Mouse (Mus musculus) mesoderm, embryonic 11.5 days (tissue): ENCODE results near the gene Slc15a1.

Experiments used
- DNase-seq: peaks from one replicate; pipeline ENCODE4 v3.0.0-alpha.2; 2012; ENCODE audit warnings: low read depth, low spot score

Gene Slc15a1

GRCm38 (mm10) chr14:121452227-121452626 is 52.8 kb downstream of the Slc15a1 start:
- no peak for DNase-seq

GRCm38 (mm10) chr14:121451424-121452029 is 53.5 kb downstream of the Slc15a1 start:
- DNase-seq = no peak

- DNase-seq = peak; percentile 72
Observed at GRCm38 (mm10) chr14:121450504-121451423, 54.3 kb downstream of the Slc15a1 start.

- peak; percentile 75 for DNase-seq
Observed at GRCm38 (mm10) chr14:121446951-121447350, 58.1 kb downstream of the Slc15a1 start.

GRCm38 (mm10) chr14:121445194-121445593 is 59.9 kb downstream of the Slc15a1 start:
- peak; percentile 73 for DNase-seq

- no peak for DNase-seq
Observed at GRCm38 (mm10) chr14:121440807-121441206, 64.2 kb downstream of the Slc15a1 start.

- DNase-seq = no peak
Observed at GRCm38 (mm10) chr14:121437026-121437425, 68.0 kb downstream of the Slc15a1 start.

GRCm38 (mm10) chr14:121436455-121436854 is 68.6 kb downstream of the Slc15a1 start:
- no peak for DNase-seq

- no peak for DNase-seq
Observed at GRCm38 (mm10) chr14:121435794-121436193, 69.3 kb downstream of the Slc15a1 start.

- DNase-seq = no peak
Observed at GRCm38 (mm10) chr14:121431261-121431660, 73.8 kb downstream of the Slc15a1 start.

- no peak for DNase-seq
Observed at GRCm38 (mm10) chr14:121429854-121430535, 75.1 kb downstream of the Slc15a1 start.

GRCm38 (mm10) chr14:121428148-121428547 is 76.9 kb downstream of the Slc15a1 start:
- no peak for DNase-seq

GRCm38 (mm10) chr14:121426743-121427142 is 78.3 kb downstream of the Slc15a1 start:
- no peak for DNase-seq

- DNase-seq = no peak
Observed at GRCm38 (mm10) chr14:121425004-121425793, 79.9 kb downstream of the Slc15a1 start.

- DNase-seq = no peak
Observed at GRCm38 (mm10) chr14:121423341-121423751, 81.7 kb downstream of the Slc15a1 start.

GRCm38 (mm10) chr14:121422664-121423340 is 82.2 kb downstream of the Slc15a1 start:
- no peak for DNase-seq

GRCm38 (mm10) chr14:121422000-121422399 is 83.1 kb downstream of the Slc15a1 start:
- DNase-seq = no peak

- DNase-seq = no peak
Observed at GRCm38 (mm10) chr14:121417594-121417993, 87.5 kb downstream of the Slc15a1 start.

- DNase-seq = no peak
Observed at GRCm38 (mm10) chr14:121416626-121417319, 88.3 kb downstream of the Slc15a1 start.

- DNase-seq = no peak
Observed at GRCm38 (mm10) chr14:121414635-121415241, 90.3 kb downstream of the Slc15a1 start.
